Mouse (Mus musculus) ES-E14 (cell line): ENCODE measurements around the gene Psmc3ip.

Source experiments
- CHD2 ChIP-seq: IDR thresholded peaks from 2 replicates; pipeline ENCODE4 v1.6.1; 2014; ENCODE audit warnings: mild to moderate bottlenecking, low read depth, low read length, inconsistent platforms
- HCFC1 ChIP-seq: IDR thresholded peaks from 2 replicates; pipeline ENCODE4 v1.6.1; 2012; ENCODE audit warnings: low read length, inconsistent platforms, borderline replicate concordance; ENCODE audit not compliant: insufficient read depth
- MAFK ChIP-seq: IDR thresholded peaks from 2 replicates; pipeline ENCODE4 v1.6.1; 2014; ENCODE audit warnings: mild to moderate bottlenecking, low read depth, low read length, inconsistent platforms; ENCODE audit not compliant: insufficient read depth
- ZC3H11A ChIP-seq: IDR thresholded peaks from 2 replicates; pipeline ENCODE4 v1.6.1; 2012; ENCODE audit warnings: low read depth, mild to moderate bottlenecking, inconsistent platforms, low read length, borderline replicate concordance
- ZNF384 ChIP-seq: IDR thresholded peaks from 2 replicates; pipeline ENCODE4 v1.6.1; 2012; ENCODE audit warnings: low read depth, low read length, inconsistent platforms

DNA sequence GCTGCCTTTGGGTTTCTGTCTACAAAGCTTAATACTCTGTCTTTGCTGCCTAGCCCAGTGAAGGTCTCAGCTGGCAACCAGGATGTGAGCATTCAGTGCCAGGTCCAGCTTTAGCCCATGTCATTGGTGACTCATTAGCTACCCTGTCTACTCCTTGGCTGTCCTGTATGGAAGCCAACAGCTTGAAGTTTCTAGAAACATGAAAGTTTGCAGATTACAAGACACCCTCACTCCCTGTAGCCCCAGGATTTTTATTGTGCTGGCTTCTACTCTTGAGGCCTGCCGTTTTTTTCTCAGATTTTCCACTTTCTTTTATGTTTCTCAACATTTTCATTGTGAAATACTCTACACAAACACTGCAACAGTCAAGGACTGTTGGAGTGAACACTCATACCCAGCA is 5.3 kb downstream of the Psmc3ip start:
- TF ChIP-seq ZNF384 (no peak), CHD2 (no peak), HCFC1 (no peak), ZC3H11A (no peak), MAFK (no peak)
